Mouse (Mus musculus) lung, adult 18-20 months (tissue): Measurements from ENCODE around the gene Creb1.
A peak's percentile ranks its signal among the peaks of the same experiment; 100 is the strongest.

Source experiments
- DNase-seq, 2 experiments: peaks; one replicate each; pipeline ENCODE4 v3.0.0; 2022; ENCODE audit warnings: mixed read lengths in 2 of 2

Creb1 gene

GRCm38 (mm10) chr1:64532589-64533470 lies at the start of gene Creb1:
Gene Creb1, plus strand, starts transcription at chr1:64532645.
- DNase-seq = peak; percentile 97

GRCm38 (mm10) chr1:64488521-64489029 lies 43.9 kb upstream of the Creb1 start:
- no peak for DNase-seq

- no peak for DNase-seq
These were observed 35.6 kb upstream of the Creb1 start for GRCm38 (mm10) chr1:64496803-64497202.

- no peak for DNase-seq
These were observed 30.9 kb upstream of the Creb1 start for GRCm38 (mm10) chr1:64501382-64502140.

GRCm38 (mm10) chr1:64508479-64509096 lies 23.9 kb upstream of the Creb1 start:
- DNase-seq = no peak

GRCm38 (mm10) chr1:64509678-64510077 lies 22.8 kb upstream of the Creb1 start:
- DNase-seq = no peak

- DNase-seq = no peak
These were observed 18.3 kb upstream of the Creb1 start for GRCm38 (mm10) chr1:64514184-64514583.

- no peak for DNase-seq
These were observed 15.9 kb upstream of the Creb1 start for GRCm38 (mm10) chr1:64516593-64516992.

GRCm38 (mm10) chr1:64518480-64518879 lies 14.0 kb upstream of the Creb1 start:
- DNase-seq = no peak

GRCm38 (mm10) chr1:64519345-64519744 lies 13.1 kb upstream of the Creb1 start:
- no peak for DNase-seq

GRCm38 (mm10) chr1:64519901-64520300 lies 12.5 kb upstream of the Creb1 start:
- DNase-seq = no peak

GRCm38 (mm10) chr1:64521734-64522133 lies 10.7 kb upstream of the Creb1 start:
- no peak for DNase-seq

GRCm38 (mm10) chr1:64522637-64523036 lies 9.8 kb upstream of the Creb1 start:
- DNase-seq = no peak

- DNase-seq = no peak
These were observed 9.3 kb upstream of the Creb1 start for GRCm38 (mm10) chr1:64523117-64523516.

GRCm38 (mm10) chr1:64524661-64525060 lies 7.8 kb upstream of the Creb1 start:
- DNase-seq = no peak

GRCm38 (mm10) chr1:64527626-64528025 lies 4.8 kb upstream of the Creb1 start:
- DNase-seq = no peak

GRCm38 (mm10) chr1:64529781-64530315 lies 2.6 kb upstream of the Creb1 start:
- no peak for DNase-seq

- no peak for DNase-seq
These were observed 897 bp upstream of the Creb1 start for GRCm38 (mm10) chr1:64531548-64531947.

- peak in 1 of 2 experiments; percentile 62 for DNase-seq
These were observed 350 bp upstream of the Creb1 start for GRCm38 (mm10) chr1:64532067-64532523.

GRCm38 (mm10) chr1:64533471-64534443 lies 1.3 kb downstream of the Creb1 start:
- DNase-seq = peak; percentile 56 to 62

GRCm38 (mm10) chr1:64538837-64539367 lies 6.5 kb downstream of the Creb1 start:
- no peak for DNase-seq
